Mouse (Mus musculus) erythroblast, embryonic 14.5 days (primary cell): ENCODE results near the gene Ciao2b.

Source experiments
- GATA1 ChIP-seq: IDR thresholded peaks from 2 replicates; pipeline ENCODE4 v1.6.1; 2012; ENCODE audit warnings: low read length, inconsistent platforms, mixed read lengths
- TAL1 ChIP-seq: IDR thresholded peaks from 3 replicates; pipeline ENCODE4 v1.6.1; 2012; ENCODE audit warnings: low read length, inconsistent platforms, mixed read lengths

- TF ChIP-seq TAL1 (no peak), GATA1 (no peak)
Measured at GRCm38 (mm10) chr8:104606329-104606728, 35.4 kb downstream of the Ciao2b start.
